Mouse (Mus musculus): ENCODE measurements around the gene Tmem51.
"Not testable (repeated sequence)": the region's sequence is repeated elsewhere in the genome, so short reads cannot be mapped to it uniquely, and the experiment has no call there.

Tmem51 gene

GRCm38 (mm10) chr4:142059113-142059840, 24.8 kb downstream of the Tmem51 start:
- no peak for DNase-seq

GRCm38 (mm10) chr4:142057529-142058216, 26.4 kb downstream of the Tmem51 start:
- no peak for DNase-seq

GRCm38 (mm10) chr4:142055600-142055999, 28.5 kb downstream of the Tmem51 start:
- DNase-seq, result no peak

- DNase-seq, result no peak
Observed at GRCm38 (mm10) chr4:142054580-142054979, 29.5 kb downstream of the Tmem51 start.

GRCm38 (mm10) chr4:142053661-142054448, 30.2 kb downstream of the Tmem51 start:
- no peak for DNase-seq

GRCm38 (mm10) chr4:142053261-142053660, 30.8 kb downstream of the Tmem51 start:
- DNase-seq, result no peak

- DNase-seq, result no peak
Observed at GRCm38 (mm10) chr4:142052391-142053132, 31.5 kb downstream of the Tmem51 start.

- not testable (repeated sequence) for DNase-seq
Observed at GRCm38 (mm10) chr4:142051883-142052282, 32.2 kb downstream of the Tmem51 start.

GRCm38 (mm10) chr4:142049963-142050362, 34.1 kb downstream of the Tmem51 start:
- DNase-seq, result no peak

- no peak for DNase-seq
Observed at GRCm38 (mm10) chr4:142048391-142048790, 35.7 kb downstream of the Tmem51 start.

- DNase-seq, result no peak
Observed at GRCm38 (mm10) chr4:142047005-142047404, 37.1 kb downstream of the Tmem51 start.

- DNase-seq, result no peak
Observed at GRCm38 (mm10) chr4:142046496-142046895, 37.6 kb downstream of the Tmem51 start.

GRCm38 (mm10) chr4:142045595-142046163, 38.4 kb downstream of the Tmem51 start:
- DNase-seq, result no peak

GRCm38 (mm10) chr4:142044452-142044851, 39.7 kb downstream of the Tmem51 start:
- no peak for DNase-seq

- DNase-seq, result no peak
Observed at GRCm38 (mm10) chr4:142039662-142040353, 44.3 kb downstream of the Tmem51 start.

- no peak for DNase-seq
Observed at GRCm38 (mm10) chr4:142037897-142038296, 46.2 kb downstream of the Tmem51 start.

- DNase-seq, result no peak
Observed at GRCm38 (mm10) chr4:142028533-142028932, 55.6 kb downstream of the Tmem51 start.

- DNase-seq, result no peak
Observed at GRCm38 (mm10) chr4:142026965-142027364, 57.1 kb downstream of the Tmem51 start.

GRCm38 (mm10) chr4:142024536-142024935, 59.6 kb downstream of the Tmem51 start:
- DNase-seq, result no peak

GRCm38 (mm10) chr4:142023166-142023565, 60.9 kb downstream of the Tmem51 start:
- DNase-seq, result no peak

- DNase-seq, result no peak
Observed at GRCm38 (mm10) chr4:142017686-142018085, 66.4 kb downstream of the Tmem51 start.

All from thymus, postnatal 36 days (tissue).